Comparison of ENCODE assay signal across 8 mouse cellular contexts in the genomic region with DNA sequence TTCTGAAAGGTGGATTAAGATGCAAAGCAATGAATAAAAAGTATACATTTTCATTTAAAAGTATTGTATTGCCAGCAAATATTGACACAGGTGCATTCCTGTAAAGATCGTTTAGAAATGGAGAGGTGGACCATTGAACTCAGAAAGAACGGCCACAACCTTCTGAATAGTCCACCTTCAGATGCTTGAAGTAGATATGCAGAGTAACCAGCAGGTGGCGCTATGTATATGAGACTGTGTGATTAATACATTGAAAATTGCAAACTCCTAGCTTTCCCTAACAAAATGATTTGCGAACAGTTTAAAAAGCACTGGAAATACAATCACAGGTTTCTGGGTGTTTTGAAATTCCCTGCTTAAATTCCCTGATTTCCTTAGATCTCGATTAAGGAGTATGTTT.
A peak's percentile ranks its signal among the peaks of the same experiment; 100 is the strongest.
DNase-seq lines count a peak whose midpoint lies in the region; ATAC-seq and TF ChIP-seq lines count a peak whose summit lies in the region.

No protein-coding gene starts in this region.

- TF ChIP-seq RAD21 in MEL (IDR thresholded peaks at IDR 0.05; ENCODE audit: low read depth, low read length), result peak; percentile 79

- no peaks in the 10 kb centered on the region for H3K9me3 ChIP-seq in MEL (replicated peaks; ENCODE audit: insufficient read depth, low read length)
- H3K9me3 ChIP-seq in lung, postnatal 0 days (ENCODE audit: low read length), result no peaks in the 10 kb centered on the region

- 7% methylated on average over 5 of the region's 5 CpGs for WGBS in lung, postnatal 0 days

- no peak overlapping the region for H3K27ac ChIP-seq in MEL (ENCODE audit: control insufficient read depth, low read depth, low read length)
- H3K27ac ChIP-seq in lung, postnatal 0 days (ENCODE audit: low read length), result no peak overlapping the region

- no peak for TF ChIP-seq EP300 in MEL (IDR thresholded peaks at IDR 0.05; ENCODE audit: low read depth in 1 of 2, low read length in 2 of 2)
- no peak for TF ChIP-seq EP300 in lung, postnatal 0 days (IDR thresholded peaks at IDR 0.05)

- TF ChIP-seq POLR2A in MEL (IDR thresholded peaks at IDR 0.05; ENCODE audit: control insufficient read depth in 1 of 2, insufficient read depth in 1 of 2, low read depth in 1 of 2, low read length in 2 of 2, poor library complexity in 1 of 2), result no peak

- no peaks in the 10 kb centered on the region for H3K79me2 ChIP-seq in MEL (ENCODE audit: control insufficient read depth, insufficient read depth, low read length, poor library complexity)

- H3K27me3 ChIP-seq in MEL (ENCODE audit: control insufficient read depth in 1 of 2, insufficient read depth in 2 of 2, low read length in 2 of 2), result no peaks in the 10 kb centered on the region
- H3K27me3 ChIP-seq in lung, postnatal 0 days (replicated peaks; ENCODE audit: insufficient read depth, low read length), result no peaks in the 10 kb centered on the region

- H3K36me3 ChIP-seq in MEL (ENCODE audit: control insufficient read depth in 1 of 2, insufficient read depth in 2 of 2, low read length in 2 of 2), result no peaks in the 10 kb centered on the region
- H3K36me3 ChIP-seq in lung, postnatal 0 days (ENCODE audit: insufficient read depth, low read length), result no peaks in the 10 kb centered on the region

- peak; percentile 41 to 85 (median 66) for TF ChIP-seq CTCF in MEL (IDR thresholded peaks at IDR 0.05 in 2 of 3, conservative IDR thresholded peaks at IDR 0.05 in 1 of 3; ENCODE audit: control insufficient read depth in 1 of 3, insufficient read depth in 1 of 3, low read depth in 2 of 3, low read length in 3 of 3, poor library complexity in 1 of 3, severe bottlenecking in 1 of 3)
- peak; percentile 80 for TF ChIP-seq CTCF in lung, postnatal 0 days (IDR thresholded peaks at IDR 0.05)

- intact Hi-C loops in heart, postnatal 36 days (cut with DNase I), result loop anchor here (2.0 to 5.0 kb wide), 3 partner anchors 353 to 527 kb away; partner anchors contain the start of gene Sema3d

- no peak for DNase-seq in cerebellum, adult 11-12 months
- DNase-seq in MEL (ENCODE audit: low read depth, low spot score), result peak; percentile 71
- DNase-seq in cerebellum, postnatal 25 days, result peak; percentile 11 to 62
- peak; percentile 32 to 43 for DNase-seq in heart, postnatal 36 days
- DNase-seq in kidney, postnatal 4 days, result peak; percentile 65 to 67
- peak; percentile 84 for DNase-seq in lung, postnatal 0 days (ENCODE audit: low spot score)
- DNase-seq in right cerebral cortex, adult 2 months (ENCODE audit: low spot score in 2 of 2), result peak; percentile 62 to 65

- H3K4me2 ChIP-seq in lung, postnatal 0 days (replicated peaks; ENCODE audit: low read depth, low read length), result no peak overlapping the region

- 0 out of 2 replicates have a peak, but pooled peaks have one; percentile 52 for ATAC-seq in cerebellum, adult (ENCODE audit: insufficient number of reproducible peaks, low FRiP score, low TSS enrichment)
- ATAC-seq in lung, postnatal 0 days, result no peak

- no peaks in the 10 kb centered on the region; a peak in 1 of 4 replicates for H3K4me1 ChIP-seq in MEL (ENCODE audit: control insufficient read depth in 1 of 2, insufficient read depth in 2 of 2, low read length in 2 of 2)
- H3K4me1 ChIP-seq in lung, postnatal 0 days (ENCODE audit: insufficient read depth, low read depth, low read length), result no peaks in the 10 kb centered on the region

- H3K4me3 ChIP-seq in MEL (ENCODE audit: control insufficient read depth in 1 of 2, insufficient read depth in 1 of 2, low read depth in 2 of 2, low read length in 2 of 2), result no peak overlapping the region
- no peak overlapping the region for H3K4me3 ChIP-seq in lung, postnatal 0 days (ENCODE audit: low read depth, low read length)

- H3K9ac ChIP-seq in MEL (ENCODE audit: control insufficient read depth, low read depth, low read length, poor library complexity, severe bottlenecking), result no peak overlapping the region
- no peak overlapping the region for H3K9ac ChIP-seq in lung, postnatal 0 days (replicated peaks; ENCODE audit: low read depth)

TF ChIP-seq in MEL, 35 proteins besides CTCF, POLR2A, EP300 and RAD21:
- TF ChIP-seq SMC3 (IDR thresholded peaks at IDR 0.05; ENCODE audit: low read depth, low read length) (peak; percentile 92), MYB (IDR thresholded peaks at IDR 0.05; ENCODE audit: low read depth, low read length) (no peak), ZC3H11A (IDR thresholded peaks at IDR 0.05; ENCODE audit: low read depth, low read length) (peak; percentile 81)
